Mouse (Mus musculus) lung, embryonic 15.5 days (tissue): ENCODE measurements at regions not wholly inside any gene's neighbourhood (a gene's known extent, or its start where the extent isn't known, plus 50 kb on each side); places are given as distances from the start of the nearest gene placed in this dataset.

Experiments used
- ATAC-seq: fragments of 200-750 bp; cut with Nextera tagmentation; 2 replicates; pipeline ENCODE4 v1.8.0; 2017; ENCODE audit warnings: moderate number of reproducible peaks, borderline replicate concordance; ENCODE audit not compliant: low FRiP score, low TSS enrichment; ENCODE audit errors: extremely low read depth
- H3K27ac ChIP-seq: fragments of 300-500 bp; sonication (generic); 2 replicates; pipeline ENCODE4 v1.5.1; 2015; ENCODE audit warnings: moderate library complexity, mild to moderate bottlenecking, inconsistent platforms
- H3K27me3 ChIP-seq: fragments of 300-500 bp; sonication (generic); 2 replicates; pipeline ENCODE4 v1.6.1; 2015; ENCODE audit warnings: inconsistent platforms
- H3K36me3 ChIP-seq: fragments of 300-500 bp; sonication (generic); 2 replicates; pipeline ENCODE4 v1.6.1; 2015; ENCODE audit warnings: inconsistent platforms
- H3K4me1 ChIP-seq: fragments of 300-500 bp; sonication (generic); 2 replicates; pipeline ENCODE4 v1.6.1; 2015; ENCODE audit warnings: inconsistent platforms
- H3K4me2 ChIP-seq: fragments of 300-500 bp; sonication (generic); 2 replicates; pipeline ENCODE4 v1.6.1; 2015; ENCODE audit warnings: inconsistent platforms, mild to moderate bottlenecking, moderate library complexity
- H3K4me3 ChIP-seq: fragments of 300-500 bp; sonication (generic); 2 replicates; pipeline ENCODE4 v1.5.1; 2015; ENCODE audit warnings: mild to moderate bottlenecking, inconsistent platforms
- H3K9ac ChIP-seq: fragments of 300-500 bp; sonication (generic); 2 replicates; pipeline ENCODE4 v1.6.1; 2015; ENCODE audit warnings: inconsistent platforms
- H3K9me3 ChIP-seq: fragments of 300-500 bp; sonication (generic); 2 replicates; pipeline ENCODE4 v1.6.1; 2016; ENCODE audit warnings: inconsistent platforms
- WGBS: fragments of 180-500 bp; shearing (Covaris S2); methylation state at CpG from one replicate; pipeline ENCODE4 v1.1.7; 2015; 5-methylcytosine and 5-hydroxymethylcytosine counted together

DNA sequence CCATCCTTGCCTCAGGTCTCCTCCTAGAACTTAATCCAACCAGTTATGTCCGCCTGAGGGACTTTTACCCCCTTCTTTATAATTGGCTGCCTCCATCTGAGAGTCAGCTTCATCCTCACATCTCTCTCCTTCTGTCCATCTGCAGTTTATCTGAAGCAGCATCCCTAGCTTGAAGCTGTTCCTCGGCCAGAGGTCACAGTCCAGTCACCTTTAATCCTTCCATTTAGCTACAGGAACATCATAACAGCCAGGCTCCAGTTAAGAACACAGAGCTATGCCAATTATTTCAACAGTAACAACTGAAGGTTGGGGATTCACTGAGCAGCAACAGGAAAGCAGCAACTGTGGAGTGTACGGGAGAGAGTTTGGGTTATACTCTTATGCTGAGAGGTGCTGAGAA, 179.0 kb downstream of the Ice1 start:
- WGBS: 60% methylated on average over 3 of the region's 3 CpGs
- ATAC-seq: no peak

DNA sequence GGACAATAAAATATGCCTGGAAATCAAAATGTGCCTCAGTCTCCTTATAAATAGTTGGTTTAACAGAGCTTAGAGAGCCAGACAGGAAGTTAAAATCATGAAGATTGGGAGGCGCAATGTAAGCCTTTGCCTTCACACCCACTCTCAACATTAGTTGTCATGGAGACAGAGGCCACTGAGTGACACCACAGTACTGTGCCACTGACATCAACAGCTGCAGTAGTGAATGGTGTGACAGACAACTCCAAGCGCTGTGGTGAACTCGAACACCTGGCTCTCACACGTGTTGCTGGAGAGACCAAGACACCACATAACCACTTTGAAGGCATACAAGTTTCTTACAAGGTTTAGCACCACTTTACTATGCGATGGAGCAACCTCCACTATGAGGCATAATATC, 172.4 kb downstream of the Ice1 start:
- Histone ChIP-seq H3K27ac (no peak overlapping the region), H3K4me2 (no peak overlapping the region), H3K9ac (no peak overlapping the region), H3K4me1 (no peaks in the 10 kb centered on the region), H3K36me3 (no peaks in the 10 kb centered on the region), H3K4me3 (no peak overlapping the region), H3K9me3 (no peaks in the 10 kb centered on the region), H3K27me3 (no peaks in the 10 kb centered on the region)
- ATAC-seq: no peak
- 47% methylated on average over 5 of the region's 5 CpGs for WGBS

More for the DNA sequence above, 179.0 kb downstream of the Ice1 start:
- H3K4me3 ChIP-seq: no peak overlapping the region
- H3K36me3 ChIP-seq: no peaks in the 10 kb centered on the region
- H3K9me3 ChIP-seq: no peaks in the 10 kb centered on the region
- H3K27ac ChIP-seq: no peak overlapping the region
- H3K4me2 ChIP-seq: no peak overlapping the region
- H3K27me3 ChIP-seq: no peaks in the 10 kb centered on the region
- H3K9ac ChIP-seq: no peak overlapping the region
- H3K4me1 ChIP-seq: no peaks in the 10 kb centered on the region

GRCm38 (mm10) chr13:70474746-70475145, 162.7 kb downstream of the Ice1 start:
- Histone ChIP-seq H3K4me1 (no peaks in the 10 kb centered on the region), H3K4me3 (no peak overlapping the region), H3K9ac (no peak overlapping the region), H3K36me3 (no peaks in the 10 kb centered on the region), H3K27ac (no peak overlapping the region), H3K4me2 (no peak overlapping the region), H3K9me3 (no peaks in the 10 kb centered on the region), H3K27me3 (no peaks in the 10 kb centered on the region)
- ATAC-seq: no peak
- WGBS: 84% methylated on average over 4 of the region's 4 CpGs

DNA sequence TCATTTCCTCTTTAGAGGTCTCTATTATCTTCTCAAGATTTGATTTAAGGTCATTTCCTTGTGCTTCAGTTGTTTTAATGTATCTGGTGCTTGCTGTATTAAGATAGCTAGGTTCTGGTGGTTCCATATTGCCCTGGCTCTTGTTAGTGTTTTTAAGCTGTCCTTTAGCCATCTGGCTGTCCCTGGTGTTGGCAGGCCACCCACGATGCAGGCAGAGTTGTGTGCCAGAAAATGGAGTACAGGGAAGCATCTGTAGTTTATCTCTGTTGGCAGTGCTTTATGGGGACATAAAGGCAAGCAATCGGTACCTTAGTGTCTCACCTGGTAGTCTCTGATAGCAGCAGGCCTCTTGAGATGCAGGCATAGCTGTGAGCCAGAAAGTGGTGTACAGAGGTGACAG, 162.1 kb downstream of the Ice1 start:
- WGBS: 48% methylated on average over 2 of the region's 2 CpGs

GRCm38 (mm10) chr13:70499302-70499701, 138.1 kb downstream of the Ice1 start:
- H3K4me3 ChIP-seq: no peak overlapping the region
- H3K27ac ChIP-seq: no peak overlapping the region
- H3K4me2 ChIP-seq: no peak overlapping the region
- no peaks in the 10 kb centered on the region for H3K4me1 ChIP-seq
- WGBS: 52% methylated on average over 4 of the region's 4 CpGs
- H3K9me3 ChIP-seq: no peaks in the 10 kb centered on the region
- H3K27me3 ChIP-seq: no peaks in the 10 kb centered on the region
- ATAC-seq: no peak
- no peaks in the 10 kb centered on the region for H3K36me3 ChIP-seq
- no peak overlapping the region for H3K9ac ChIP-seq

More for the DNA sequence above, 162.1 kb downstream of the Ice1 start:
- H3K27ac ChIP-seq: no peak overlapping the region
- no peaks in the 10 kb centered on the region for H3K27me3 ChIP-seq
- H3K4me2 ChIP-seq: no peak overlapping the region
- H3K9ac ChIP-seq: no peak overlapping the region
- H3K36me3 ChIP-seq: no peaks in the 10 kb centered on the region
- H3K4me1 ChIP-seq: no peaks in the 10 kb centered on the region
- H3K9me3 ChIP-seq: no peaks in the 10 kb centered on the region
- no peak overlapping the region for H3K4me3 ChIP-seq
- no peak for ATAC-seq
